Comparison of ENCODE assay signal across 8 mouse cellular contexts in the genomic region with DNA sequence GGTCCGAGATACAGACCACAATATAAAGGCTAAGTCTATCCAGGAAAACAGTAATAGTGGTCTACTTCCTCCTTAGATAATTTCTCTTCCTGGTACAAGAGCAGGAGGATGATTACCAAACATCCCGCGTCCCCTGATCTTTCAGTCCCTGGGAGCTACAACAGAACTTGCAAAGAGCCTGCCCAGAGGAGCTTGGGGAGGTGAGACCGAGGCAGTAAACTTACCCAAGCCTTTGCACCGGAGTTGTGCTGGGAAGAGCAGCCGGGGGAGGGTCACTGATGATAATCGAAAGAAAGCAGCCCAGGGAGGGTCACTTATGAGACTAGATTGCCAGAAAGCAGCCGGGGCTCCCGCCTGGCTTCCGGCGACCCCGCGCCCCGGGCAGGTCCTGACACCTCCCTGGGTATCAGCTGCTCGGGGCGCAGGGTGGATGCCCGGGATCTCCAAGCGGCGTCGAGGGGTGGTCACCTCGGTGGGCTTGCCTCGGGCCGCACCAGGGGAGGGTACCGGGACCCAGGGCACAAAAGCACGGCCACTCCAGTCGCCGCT. TPM values are rescaled to one million over a fixed set of nuclear protein-coding genes. Genes with fewer than 3 reads are reported as not detected.
A peak's percentile ranks its signal among the peaks of the same experiment; 100 is the strongest.
DNase-seq lines count a peak whose midpoint lies in the region; ATAC-seq and TF ChIP-seq lines count a peak whose summit lies in the region.

No protein-coding gene starts in this region.

- ATAC-seq in common myeloid progenitor, adult 5-6 weeks (replicated peaks; ENCODE audit: low read depth, poor library complexity, severe bottlenecking): peak; percentile 29
- ATAC-seq in hindbrain, embryonic 12.5 days (ENCODE audit: low FRiP score): peak; percentile 60
- peak; percentile 22 for ATAC-seq in stomach, postnatal 0 days (ENCODE audit: low FRiP score, low TSS enrichment)

- peaks cover 12% of the 10 kb centered on the region for H3K36me3 ChIP-seq in hindbrain, embryonic 12.5 days
- peaks cover 4% of the 10 kb centered on the region; the same call in 1 of the 2 replicates for H3K36me3 ChIP-seq in stomach, postnatal 0 days (ENCODE audit: control insufficient read depth, insufficient read depth, low read length)

- WGBS in hindbrain, embryonic 12.5 days: under 1% methylated on average over 27 of the region's 27 CpGs
- WGBS in stomach, postnatal 0 days: under 1% methylated on average over 26 of the region's 27 CpGs

- H3K27ac ChIP-seq in layer of hippocampus, adult 2 months: peak overlapping the region; percentile 79
- H3K27ac ChIP-seq in hindbrain, embryonic 12.5 days: peak overlapping the region; percentile 87
- H3K27ac ChIP-seq in stomach, postnatal 0 days (replicated peaks): peak overlapping the region; percentile 90

- no peak for TF ChIP-seq EP300 in stomach, postnatal 0 days (optimal IDR thresholded peaks at IDR 0.05)

- H3K4me2 ChIP-seq in hindbrain, embryonic 12.5 days (replicated peaks): peak overlapping the region; percentile 71
- peak overlapping the region; percentile 66 for H3K4me2 ChIP-seq in stomach, postnatal 0 days (replicated peaks; ENCODE audit: low read depth)

- H3K4me3 ChIP-seq in layer of hippocampus, adult 2 months: peak overlapping the region; percentile 95
- H3K4me3 ChIP-seq in hindbrain, embryonic 12.5 days: peak overlapping the region; percentile 85
- peak overlapping the region; percentile 95 for H3K4me3 ChIP-seq in stomach, postnatal 0 days (ENCODE audit: low read depth, low read length)

- no peaks in the 10 kb centered on the region for H3K27me3 ChIP-seq in hindbrain, embryonic 12.5 days
- no peaks in the 10 kb centered on the region for H3K27me3 ChIP-seq in stomach, postnatal 0 days (ENCODE audit: control insufficient read depth, insufficient read depth, low read length)

- peaks cover 7% of the 10 kb centered on the region; the same call in 1 of the 2 replicates for H3K4me1 ChIP-seq in hindbrain, embryonic 12.5 days
- H3K4me1 ChIP-seq in stomach, postnatal 0 days (replicated peaks; ENCODE audit: control insufficient read depth, insufficient read depth): no peaks in the 10 kb centered on the region

- no peaks in the 10 kb centered on the region for H3K9me3 ChIP-seq in hindbrain, embryonic 12.5 days (replicated peaks)
- H3K9me3 ChIP-seq in stomach, postnatal 0 days (ENCODE audit: control insufficient read depth, low read length): no peaks in the 10 kb centered on the region

- DNase-seq in layer of hippocampus, adult 2 months (ENCODE audit: low spot score in 2 of 2): no peak
- DNase-seq in layer of hippocampus, adult 9-10 months (ENCODE audit: low spot score): no peak
- peak; percentile 24 for DNase-seq in lung, postnatal 10 days
- peak; percentile 42 for DNase-seq in stomach, postnatal 0 days (ENCODE audit: low spot score)
- no peak for DNase-seq in frontal cortex, postnatal 14 days (ENCODE audit: low spot score in 2 of 2)
- no peak for DNase-seq in Muller cell, postnatal 12 days (ENCODE audit: inconsistent ontology term)

- TF ChIP-seq CTCF in layer of hippocampus, adult 2 months (conservative IDR thresholded peaks at IDR 0.05): no peak
- TF ChIP-seq CTCF in stomach, postnatal 0 days (IDR thresholded peaks at IDR 0.05; ENCODE audit: low read depth): no peak

- peak overlapping the region; percentile 89 for H3K9ac ChIP-seq in hindbrain, embryonic 12.5 days
- H3K9ac ChIP-seq in stomach, postnatal 0 days (ENCODE audit: low read length): peak overlapping the region; percentile 85

RNA-seq across cellular contexts. Expression of a gene that starts 0.5 kb away (rescaled TPM):
- 10 to 100 TPM; 12.7 to 15.4 TPM for total RNA-seq in layer of hippocampus, adult 2 months (2021)
- 23.1 and 39.6 TPM in 2 replicates for total RNA-seq in common myeloid progenitor, adult 5-6 weeks (2017)
- 34.3 and 35.9 TPM in 2 replicates for polyA plus RNA-seq in hindbrain, embryonic 12.5 days (2016; fragmentation: Nextera tagmentation; extraction: Ambion mirVana)
- polyA plus RNA-seq in stomach, postnatal 0 days (2015; fragmentation: Nextera tagmentation; extraction: Ambion mirVana): 6.6 and 6.7 TPM in 2 replicates

RNA-seq across cellular contexts. Expression of a gene that starts 0.7 kb away (rescaled TPM):
- total RNA-seq in layer of hippocampus, adult 2 months (2021): 10 to 100 TPM; 16.3 to 17.2 TPM
- total RNA-seq in common myeloid progenitor, adult 5-6 weeks (2017): 19.0 and 25.9 TPM in 2 replicates
- polyA plus RNA-seq in hindbrain, embryonic 12.5 days (2016; fragmentation: Nextera tagmentation; extraction: Ambion mirVana): 26.8 and 37.6 TPM in 2 replicates
- 34.0 and 37.3 TPM in 2 replicates for polyA plus RNA-seq in stomach, postnatal 0 days (2015; fragmentation: Nextera tagmentation; extraction: Ambion mirVana)

RNA-seq across cellular contexts. Expression of a gene that starts 41.8 kb away (rescaled TPM):
- 100 to 1,000 TPM; 485 to 491 TPM for total RNA-seq in layer of hippocampus, adult 2 months (2021)
- 238 and 276 TPM in 2 replicates for total RNA-seq in common myeloid progenitor, adult 5-6 weeks (2017)
- 386 and 390 TPM in 2 replicates for polyA plus RNA-seq in hindbrain, embryonic 12.5 days (2016; fragmentation: Nextera tagmentation; extraction: Ambion mirVana)
- 523 and 539 TPM in 2 replicates for polyA plus RNA-seq in stomach, postnatal 0 days (2015; fragmentation: Nextera tagmentation; extraction: Ambion mirVana)

Comparison
In these comparisons a context has a peak if more than half of its experiments do, and no peak if none do; other contexts are left out.
1. DNase-seq: peak in lung, postnatal 10 days (single experiment) and stomach, postnatal 0 days (single experiment); none in layer of hippocampus, adult 2 months (0 of 2), layer of hippocampus, adult 9-10 months (single experiment), frontal cortex, postnatal 14 days (0 of 2) and Muller cell, postnatal 12 days (single experiment).
2. Peak in every context shown above with its lines, with median percentiles within 50 percentile points of each other: H3K27ac ChIP-seq, H3K4me3 ChIP-seq and ATAC-seq.